Mouse (Mus musculus): Measurements from ENCODE around the gene Ltbp4. TPM values are rescaled to one million over a fixed set of nuclear protein-coding genes. Genes with fewer than 3 reads are reported as not detected.

Ltbp4 gene
- total RNA-seq, 2 experiments from 2014 or later = 36.3 to 50.7 TPM

DNA sequence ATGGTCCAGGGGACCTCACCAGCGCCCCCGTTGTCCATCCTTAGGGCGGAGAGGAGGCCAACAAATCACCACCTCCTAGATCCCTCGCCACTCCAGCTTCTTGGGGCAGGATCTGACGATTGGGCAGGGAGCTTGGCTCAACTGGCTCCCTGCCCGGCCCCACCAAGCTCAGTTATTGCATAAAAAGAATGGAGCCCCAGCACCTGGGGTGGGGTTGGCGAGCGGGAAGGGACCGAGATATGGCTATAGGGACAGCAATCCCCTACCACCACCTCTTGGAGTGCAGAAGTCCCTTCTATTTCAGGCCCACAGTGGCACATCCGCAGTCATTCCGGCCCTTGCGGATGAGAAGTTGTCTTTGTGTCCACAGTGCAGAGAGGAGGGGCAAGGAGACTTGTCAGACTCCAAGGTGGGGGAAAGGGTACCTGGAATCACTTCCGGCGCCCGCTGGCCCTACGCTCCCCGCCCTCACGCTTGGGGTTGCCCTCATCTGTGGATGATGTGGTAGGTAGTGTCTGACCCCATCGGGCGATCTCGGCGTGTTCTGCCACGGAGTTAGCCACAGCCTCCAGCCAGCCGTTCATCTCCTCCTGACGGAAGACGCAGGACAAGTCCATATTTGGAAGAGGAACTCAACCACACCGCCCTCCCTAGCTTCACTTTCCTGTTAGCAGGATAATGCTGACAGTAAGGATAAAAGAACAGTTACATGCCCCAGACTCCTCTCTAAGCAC, 19.5 kb upstream of the Ltbp4 start, which contains the start of gene Gm20479:
Gene Gm20479, minus strand, starts transcription at position 559 of the 734 bp plus-strand sequence.
- no peak for DNase-seq (ENCODE audit: low spot score in 2 of 2)
- intact Hi-C loops (cut with DNase I) = no loop called here

DNA sequence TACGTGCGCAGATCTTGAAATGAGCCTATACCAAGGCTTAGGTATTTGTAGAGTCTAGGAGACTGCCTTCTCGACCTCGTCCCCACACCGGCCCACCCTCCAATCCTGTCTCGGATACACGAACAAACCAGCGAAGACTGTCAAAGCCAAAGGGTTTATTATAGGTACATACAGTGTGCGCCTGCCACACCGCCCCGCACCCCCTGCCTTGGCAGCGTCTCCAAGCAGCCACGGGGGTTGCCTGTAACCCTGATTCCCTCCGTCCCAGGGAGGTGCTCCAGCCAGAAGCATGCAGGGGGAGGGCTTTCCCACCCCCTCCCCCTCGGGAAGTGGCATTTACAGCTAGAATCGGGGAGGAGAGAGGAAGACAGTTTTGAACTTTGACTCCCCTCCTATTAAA, 18.8 kb upstream of the Ltbp4 start:
- intact Hi-C loops (cut with DNase I) = no loop called here

DNA sequence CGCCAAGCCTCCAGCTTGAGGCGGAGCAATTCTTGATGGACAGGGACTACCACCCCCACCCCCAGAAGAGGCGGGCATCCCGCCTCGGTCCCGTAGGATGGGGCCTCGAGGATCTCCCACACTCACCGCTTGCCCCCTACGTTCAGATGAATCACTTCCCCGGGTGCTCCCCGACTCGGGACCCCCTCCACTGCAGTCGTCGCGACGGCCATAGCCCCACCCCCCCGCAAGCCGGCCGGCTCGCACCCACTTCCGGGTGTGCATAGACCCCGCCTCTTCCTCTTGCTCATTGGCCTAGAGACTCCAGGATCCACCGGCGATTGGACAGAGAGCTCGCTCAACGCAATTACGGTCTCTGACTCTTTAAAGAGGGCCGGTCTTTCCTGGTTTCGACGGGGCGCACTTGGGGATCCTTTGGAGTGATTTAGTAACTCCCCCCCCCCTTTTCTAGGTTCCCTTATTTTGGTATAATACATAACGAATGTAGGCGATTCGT, 18.3 kb upstream of the Ltbp4 start, which contains the start of gene Shkbp1:
Gene Shkbp1, minus strand, starts transcription at position 275 of the 496 bp plus-strand sequence.
- intact Hi-C loops (cut with DNase I) = no loop called here
- DNase-seq (ENCODE audit: low spot score in 2 of 2) = peak; percentile 84 to 87

More for the DNA sequence above, 18.8 kb upstream of the Ltbp4 start:
- no peak for DNase-seq (ENCODE audit: low spot score in 2 of 2)

DNA sequence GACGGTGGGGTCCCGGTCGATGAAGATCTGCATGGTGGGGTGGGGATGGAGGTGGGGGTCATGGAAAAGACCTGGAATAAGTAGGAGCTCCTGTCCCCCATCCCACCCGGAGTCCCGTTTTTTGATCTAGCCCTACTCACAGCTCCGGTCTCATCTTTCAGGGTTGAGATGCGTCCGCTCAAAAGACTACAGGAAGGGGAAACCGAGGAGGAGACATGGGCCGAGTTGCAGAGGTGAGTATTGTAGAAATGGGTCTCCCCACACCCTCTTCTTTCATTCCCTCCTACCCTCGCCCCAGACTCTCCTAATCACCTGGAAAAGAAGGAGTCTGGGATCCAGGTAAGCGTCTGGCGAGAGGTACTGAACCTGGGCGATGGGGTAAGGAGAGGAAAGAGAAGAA, 17.8 kb upstream of the Ltbp4 start:
- intact Hi-C loops (cut with DNase I) = no loop called here
- DNase-seq (ENCODE audit: low spot score in 2 of 2) = no peak

DNA sequence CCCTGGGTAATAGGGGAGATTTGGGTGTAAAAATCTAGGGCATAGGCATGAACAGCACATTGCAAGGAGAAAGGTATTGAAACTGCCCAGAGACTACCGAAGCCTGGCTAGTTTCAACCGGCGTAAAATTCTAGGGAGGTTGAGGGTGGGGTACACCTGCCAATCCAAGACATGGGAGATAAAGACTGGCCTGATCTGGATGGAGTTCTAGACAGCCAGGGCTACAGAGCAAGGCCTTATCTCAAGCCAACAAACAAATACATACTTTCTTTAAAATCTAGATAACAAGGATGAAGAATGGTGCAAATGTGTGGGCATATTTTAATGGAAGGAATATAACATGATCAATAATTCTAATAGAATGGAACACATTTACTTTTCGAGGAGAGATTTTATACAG, 17.3 kb upstream of the Ltbp4 start:
- DNase-seq (ENCODE audit: low spot score in 2 of 2) = no peak
- intact Hi-C loops (cut with DNase I) = no loop called here

DNA sequence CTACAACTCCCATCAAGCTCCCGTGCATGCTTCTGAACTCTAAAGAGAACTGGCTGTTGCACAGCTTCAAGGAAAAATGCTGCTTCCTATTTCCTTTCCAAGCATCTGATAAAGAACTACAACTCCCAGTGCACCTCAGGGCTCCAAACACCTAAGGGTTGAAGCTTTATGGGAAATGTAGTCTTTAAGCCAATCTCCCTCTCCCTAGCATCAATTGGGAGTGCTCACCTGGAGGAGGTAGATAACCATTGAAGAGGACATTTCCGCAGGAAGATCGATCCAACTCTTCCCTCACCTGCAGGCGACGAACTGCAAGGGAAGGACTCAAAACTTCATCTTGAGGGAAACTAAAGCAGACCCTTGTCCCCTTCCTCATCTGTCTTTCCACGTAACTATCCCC, 16.7 kb upstream of the Ltbp4 start:
- intact Hi-C loops (cut with DNase I) = no loop called here
- DNase-seq (ENCODE audit: low spot score in 2 of 2) = no peak

DNA sequence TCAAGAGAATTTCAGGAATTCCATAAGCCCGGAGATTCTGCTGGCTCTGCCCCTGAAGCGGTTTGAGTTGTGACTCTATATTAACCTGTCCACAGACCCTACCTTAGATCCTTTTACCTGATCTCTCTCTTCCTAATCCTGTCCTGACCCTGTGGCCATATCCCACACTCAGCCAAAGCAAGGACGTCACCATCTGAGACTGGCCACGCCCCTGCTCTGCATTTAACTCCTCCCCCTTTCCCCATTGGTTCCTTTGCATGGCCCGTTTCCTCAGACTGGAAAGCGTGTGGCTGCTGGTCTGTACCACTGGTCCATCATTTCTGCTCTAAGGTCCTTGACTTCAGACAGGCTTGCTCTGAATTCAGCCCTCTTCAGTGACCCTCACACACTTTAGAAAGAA, 8.0 kb upstream of the Ltbp4 start:
- intact Hi-C loops (cut with DNase I) = no loop called here
- no peak for DNase-seq (ENCODE audit: low spot score in 2 of 2)

DNA sequence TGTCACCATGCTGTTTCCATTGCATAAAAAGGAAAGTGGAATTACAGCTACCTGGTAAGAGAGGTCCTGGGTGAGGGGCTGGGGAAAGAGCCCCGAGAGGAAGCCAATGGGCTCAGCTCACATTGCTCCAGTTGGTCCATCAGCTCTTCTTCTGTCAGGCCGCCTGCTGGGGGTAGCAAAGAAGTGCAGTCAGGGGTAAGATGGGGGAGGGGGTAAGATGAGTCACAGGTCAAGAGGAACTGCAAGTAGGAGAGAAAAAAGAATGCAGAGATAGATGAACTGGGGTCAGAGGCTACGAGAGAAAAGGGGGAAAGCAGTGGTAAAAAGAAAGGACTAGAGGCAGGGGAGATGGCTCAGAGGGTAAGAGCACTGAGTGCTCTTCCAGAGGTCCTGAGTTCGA, 5.1 kb upstream of the Ltbp4 start:
- intact Hi-C loops (cut with DNase I) = no loop called here
- DNase-seq (ENCODE audit: low spot score in 2 of 2) = no peak

DNA sequence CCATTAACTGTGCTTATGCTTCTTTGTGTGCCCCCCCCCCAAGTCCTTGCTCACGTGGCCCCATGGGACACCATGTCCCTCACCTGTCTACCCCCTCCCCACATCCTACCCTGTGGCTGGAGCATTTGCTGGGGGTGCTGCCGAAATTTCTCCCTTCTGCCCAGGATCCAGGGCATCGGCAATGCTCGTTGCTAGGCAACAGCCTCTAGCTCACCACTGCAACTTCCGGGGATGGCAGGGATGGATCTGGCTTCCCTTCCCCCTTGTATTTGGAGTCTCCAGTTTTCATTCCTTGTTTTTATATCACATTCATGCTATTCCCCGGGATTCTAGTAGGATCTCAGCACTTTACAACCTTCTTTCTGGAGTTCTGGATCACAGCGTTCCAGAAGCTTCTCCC, 2.0 kb upstream of the Ltbp4 start:
- peak in 1 of 2 experiments; percentile 63 for DNase-seq (ENCODE audit: low spot score in 2 of 2)
- intact Hi-C loops (cut with DNase I) = loop anchor here (1.0 to 10.0 kb wide), 5 partner anchors 43 to 188 kb away; partner anchors contain the start of genes Blvrb, Sertad1 and Sptbn4

DNA sequence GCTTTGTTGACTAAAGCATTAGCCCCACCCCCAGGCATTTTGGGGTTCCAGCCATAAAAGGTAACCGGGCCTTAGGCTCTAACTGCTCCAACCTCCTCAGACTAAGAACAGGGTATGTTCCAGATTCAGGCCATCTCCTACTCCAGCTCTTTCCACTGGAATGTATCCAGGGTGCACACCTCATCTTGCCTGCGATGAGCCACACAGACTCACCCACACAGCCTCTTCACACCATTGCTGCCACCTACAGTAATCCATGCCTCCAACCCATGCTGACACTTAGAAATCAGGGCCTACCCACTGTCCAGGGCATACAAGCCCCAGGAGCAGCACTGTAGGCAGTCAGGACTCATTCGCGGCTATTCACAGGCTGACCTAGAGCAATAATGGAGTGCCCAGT, 1.6 kb upstream of the Ltbp4 start:
- peak in 1 of 2 experiments; percentile 54 for DNase-seq (ENCODE audit: low spot score in 2 of 2)
- intact Hi-C loops (cut with DNase I) = loop anchor here (1.0 to 10.0 kb wide), 5 partner anchors 43 to 188 kb away; partner anchors contain the start of genes Blvrb, Sertad1 and Sptbn4

DNA sequence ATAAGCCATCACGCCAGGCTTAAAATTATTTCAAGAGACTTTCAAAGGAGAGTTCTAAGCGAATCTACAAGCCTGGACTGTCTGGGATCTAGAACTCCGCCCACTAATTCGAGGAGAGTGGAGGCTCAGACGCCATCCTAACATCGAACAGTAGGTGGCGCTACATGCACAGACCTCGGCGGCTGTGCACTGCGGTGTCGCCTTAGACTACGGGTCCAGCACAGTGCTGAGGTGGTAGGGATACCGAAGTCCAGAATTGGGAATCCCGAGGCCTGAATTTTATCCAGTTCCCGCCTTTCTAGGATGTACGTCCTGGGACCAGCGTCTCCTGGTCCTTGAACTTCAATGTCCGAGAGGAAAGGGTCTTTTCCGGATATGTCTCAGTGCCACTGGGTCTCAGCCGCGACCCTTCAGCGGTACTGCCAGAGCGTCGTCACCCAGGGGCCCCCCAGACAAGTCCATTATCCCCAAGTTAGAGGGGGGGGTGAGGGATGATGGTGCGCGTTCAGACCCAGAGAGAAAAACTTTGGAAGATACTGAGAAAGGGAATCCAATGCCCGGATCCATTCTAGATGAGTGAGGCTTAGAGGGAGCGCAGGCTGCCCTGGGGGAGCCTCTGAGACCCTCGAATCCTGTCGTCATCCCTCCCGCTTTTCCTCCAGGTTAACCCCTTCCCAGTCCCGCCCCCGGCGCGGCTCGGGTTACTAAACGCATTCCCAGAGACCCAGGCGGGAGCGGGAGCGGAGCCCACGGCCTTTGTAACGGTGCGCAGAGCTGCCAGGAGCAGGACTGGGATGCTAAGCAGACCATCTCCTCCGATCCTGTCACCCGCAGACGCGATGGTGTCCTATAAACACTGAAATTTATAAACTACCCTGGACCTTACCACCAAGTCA, 1.3 kb downstream of the Ltbp4 start:
- DNase-seq (ENCODE audit: low spot score in 2 of 2) = peak; percentile 89 to 91
- intact Hi-C loops (cut with DNase I) = loop anchor here (5.0 to 10.0 kb wide), 4 partner anchors 46 to 191 kb away; partner anchors contain the start of genes Blvrb, Sertad1 and Sptbn4

DNA sequence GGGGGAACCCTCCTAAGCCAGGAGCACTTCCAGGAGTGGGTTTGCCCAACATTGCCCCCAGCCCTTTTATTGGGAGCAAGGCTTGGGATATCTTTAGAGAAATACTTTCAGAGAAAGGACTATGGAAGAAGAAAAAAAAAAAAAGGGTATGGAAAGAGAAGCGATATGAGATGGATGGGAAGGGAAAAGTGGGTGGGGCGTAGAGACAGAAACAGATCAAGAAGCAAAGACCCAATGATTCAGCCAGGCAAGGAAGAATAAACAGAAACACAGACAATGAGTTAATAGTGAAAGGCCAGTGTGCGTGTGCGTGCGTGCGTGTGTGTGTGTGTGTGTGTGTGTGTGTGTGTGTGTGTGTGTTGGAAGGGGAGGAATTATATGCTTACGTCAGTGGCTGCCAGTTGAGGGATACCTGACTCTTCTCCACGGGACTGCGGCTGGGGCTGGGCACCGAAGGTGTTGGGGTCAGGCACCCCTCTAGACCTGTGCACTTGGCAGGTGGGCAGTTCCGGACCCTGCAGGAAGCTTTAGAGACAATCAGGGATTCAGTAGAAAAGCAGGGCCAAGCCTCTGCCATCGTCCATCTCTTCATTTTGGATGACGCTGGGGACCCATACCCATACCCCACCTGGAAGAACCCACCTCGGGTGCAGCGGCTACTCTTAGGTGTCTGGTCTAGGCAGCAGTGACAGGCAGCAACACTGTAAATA, 2.3 kb downstream of the Ltbp4 start:
- intact Hi-C loops (cut with DNase I) = loop anchor here (5.0 to 10.0 kb wide), 4 partner anchors 47 to 192 kb away; partner anchors contain the start of genes Blvrb, Sertad1 and Sptbn4
- DNase-seq (ENCODE audit: low spot score in 2 of 2) = no peak

DNA sequence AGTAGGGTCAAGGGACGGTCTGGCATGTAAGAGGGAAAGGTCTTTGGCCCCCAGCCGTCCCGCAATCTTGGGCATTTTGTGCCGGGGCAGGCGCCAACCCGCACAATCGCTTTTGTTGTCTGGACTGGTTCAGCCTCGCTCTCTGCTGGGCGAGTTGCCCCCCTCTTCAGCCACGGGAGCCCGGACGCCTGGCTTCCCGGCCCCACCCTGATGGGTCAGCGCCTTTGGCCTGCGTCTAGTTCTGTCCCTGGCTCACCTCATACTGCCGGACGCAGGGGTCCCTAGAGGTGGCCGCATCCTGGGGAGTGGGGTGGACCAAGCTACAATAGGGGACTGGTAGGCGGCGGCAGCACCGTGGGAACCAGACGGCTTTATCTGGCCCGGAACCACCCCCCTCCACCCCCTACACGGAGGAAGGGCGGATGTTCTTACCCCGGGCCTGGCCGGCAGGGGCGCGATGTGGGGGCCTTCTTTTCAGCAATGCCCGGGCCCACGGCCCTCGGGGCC, 3.0 kb downstream of the Ltbp4 start:
- no peak for DNase-seq (ENCODE audit: low spot score in 2 of 2)
- intact Hi-C loops (cut with DNase I) = loop anchor here (10.0 kb wide), 1 partner anchor 150 kb away; the partner anchor contains the start of gene Sertad1

DNA sequence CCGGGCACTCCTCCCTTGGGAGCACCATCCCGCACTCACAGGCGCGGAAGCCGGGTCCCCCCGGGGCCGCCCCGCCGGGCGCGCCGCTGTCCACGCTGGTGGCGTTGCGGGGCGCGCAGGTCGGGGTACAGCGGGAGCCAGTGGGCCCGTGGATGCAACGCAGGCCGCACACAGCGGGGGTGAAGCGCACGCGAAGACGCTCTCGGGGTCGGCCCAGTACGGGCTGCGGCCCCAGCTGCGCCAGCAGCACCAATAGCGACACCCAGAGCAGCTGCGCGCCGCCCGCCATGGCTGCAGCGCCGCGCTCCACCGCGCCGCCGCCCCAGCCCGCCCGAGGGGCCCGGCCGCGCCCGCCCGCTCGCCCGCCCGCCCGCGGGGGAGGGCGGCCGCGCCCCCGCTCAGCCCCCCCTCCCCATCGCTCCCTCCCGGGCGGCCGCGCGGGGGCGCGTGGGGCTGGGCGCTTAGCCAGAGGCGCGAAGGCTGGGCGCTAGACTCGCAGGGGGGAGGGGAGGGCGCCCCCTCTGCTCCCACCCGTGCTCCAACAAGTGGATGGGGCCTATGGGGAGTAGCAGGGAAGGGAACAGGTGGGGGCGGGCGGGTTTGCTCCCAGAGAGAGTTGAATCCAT, 4.1 kb downstream of the Ltbp4 start:
- no peak for DNase-seq (ENCODE audit: low spot score in 2 of 2)
- intact Hi-C loops (cut with DNase I) = loop anchor here (1.0 to 10.0 kb wide), 2 partner anchors 34 to 151 kb away; partner anchors contain the start of gene Sertad1

DNA sequence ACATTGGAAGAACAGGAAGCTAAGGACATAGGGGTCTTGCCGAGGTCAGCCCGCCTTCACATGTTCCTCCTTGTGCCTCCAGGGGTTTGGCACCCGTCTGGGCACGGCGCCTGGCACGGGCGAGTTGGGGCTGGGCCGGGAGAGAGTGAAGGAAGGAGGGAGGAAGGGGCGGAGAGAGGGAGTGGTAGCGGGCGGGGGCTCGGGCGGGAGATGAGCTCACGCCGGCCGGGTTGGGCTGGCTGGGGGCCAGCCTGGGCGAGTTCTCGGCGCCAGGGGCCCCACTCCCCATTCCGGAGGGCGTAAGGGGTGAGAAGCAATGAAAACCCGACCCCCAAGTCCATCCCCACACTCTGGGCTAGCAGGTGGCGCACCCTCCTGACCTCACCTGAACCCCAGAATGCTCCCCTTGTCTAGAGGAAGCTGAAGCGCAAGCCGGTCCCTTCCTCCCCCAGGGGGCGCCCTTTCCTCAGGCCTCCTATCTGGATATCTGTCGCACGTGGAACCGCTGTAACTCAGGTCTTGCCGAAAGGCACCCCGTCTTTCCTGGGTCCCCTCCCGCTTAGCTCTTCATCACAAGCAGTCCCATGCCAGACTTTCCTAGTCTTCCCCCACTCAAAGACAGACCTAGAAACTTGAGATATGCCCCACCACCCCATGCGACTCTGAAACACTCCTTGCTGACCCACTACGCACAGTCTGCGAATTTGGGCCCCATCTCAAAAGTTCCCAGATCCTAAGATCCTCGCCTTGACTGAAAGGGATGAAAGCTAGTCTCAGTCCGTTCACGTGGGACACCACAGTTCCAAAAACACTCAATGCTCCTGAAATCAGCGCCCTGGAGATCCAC, 4.9 kb downstream of the Ltbp4 start:
- intact Hi-C loops (cut with DNase I) = loop anchor here (1.0 to 10.0 kb wide), 2 partner anchors 35 to 152 kb away; partner anchors contain the start of gene Sertad1
- peak; percentile 68 to 83 for DNase-seq (ENCODE audit: low spot score in 2 of 2)

DNA sequence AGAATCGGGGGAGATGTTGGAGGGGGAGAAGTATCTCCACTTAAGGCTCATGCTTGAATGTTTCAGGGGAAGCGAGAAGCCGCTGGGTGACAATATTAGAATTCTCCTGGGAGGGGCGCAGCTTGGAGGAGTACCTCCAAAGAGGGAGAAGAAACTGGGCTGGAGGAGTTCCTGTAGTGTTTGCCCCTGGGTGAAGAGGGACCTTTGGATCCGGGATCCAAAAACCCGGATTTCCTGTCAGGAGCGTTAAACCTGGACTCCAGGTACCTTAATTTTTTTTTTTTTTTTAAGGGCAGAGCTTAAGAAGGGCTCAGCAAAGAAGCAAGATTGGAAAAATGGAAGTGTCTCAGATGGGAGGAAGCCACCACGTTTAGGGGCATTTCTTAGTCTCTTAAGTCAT, 5.6 kb downstream of the Ltbp4 start:
- intact Hi-C loops (cut with DNase I) = loop anchor here (10.0 kb wide), 1 partner anchor 153 kb away; the partner anchor contains the start of gene Sertad1
- DNase-seq (ENCODE audit: low spot score in 2 of 2) = no peak

DNA sequence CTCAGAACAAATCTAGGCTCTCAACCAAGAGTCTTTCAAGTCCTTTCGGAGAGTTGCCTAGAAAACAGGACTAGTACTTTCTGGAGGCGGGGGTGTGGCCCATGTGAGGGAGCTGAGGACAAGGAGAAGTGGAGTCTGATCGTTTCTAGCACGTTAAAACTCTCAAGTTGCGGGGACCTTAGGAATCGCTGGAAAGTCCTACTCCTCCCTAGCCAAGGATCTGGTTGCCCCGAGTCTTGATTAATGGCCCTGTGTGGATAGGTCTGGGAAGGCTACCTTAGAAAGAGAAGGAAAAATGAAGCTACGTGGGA, 6.0 kb downstream of the Ltbp4 start:
- peak in 1 of 2 experiments; percentile 42 for DNase-seq (ENCODE audit: low spot score in 2 of 2)
- intact Hi-C loops (cut with DNase I) = loop anchor here (10.0 kb wide), 1 partner anchor 153 kb away; the partner anchor contains the start of gene Sertad1

Measured in left cerebral cortex, postnatal 36 days (tissue).